Mouse (Mus musculus) right cerebral cortex, postnatal 25 days (tissue): ENCODE data around the gene Capn15.

Experiments used
- DNase-seq: peaks from one replicate; pipeline ENCODE4 v3.0.0; 2022

The Capn15 gene

DNA sequence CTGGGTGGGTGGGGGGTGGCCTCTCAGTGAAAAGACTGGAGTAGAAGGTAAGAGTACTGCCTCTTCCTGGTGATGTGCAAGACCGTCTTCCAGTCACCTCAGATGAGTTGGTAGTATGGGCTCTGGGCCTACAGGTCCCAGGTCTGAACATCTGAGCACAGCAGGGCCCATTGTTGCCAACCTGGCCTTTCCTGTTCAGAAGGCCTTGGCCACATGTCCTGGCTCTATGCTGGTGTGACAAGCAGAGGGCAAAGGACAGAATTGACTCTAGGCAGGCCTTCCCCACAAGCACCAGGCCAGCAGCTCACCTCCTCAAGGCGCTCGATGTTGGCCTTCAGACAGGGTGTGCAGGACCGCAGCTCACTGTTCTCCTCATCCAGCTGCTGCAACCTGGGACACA is 6.7 kb upstream of the Capn15 start:
- DNase-seq: no peak

- no peak for DNase-seq
Measured at GRCm38 (mm10) chr17:25990331-25990730, 4.7 kb upstream of the Capn15 start.

- no peak for DNase-seq
Measured at GRCm38 (mm10) chr17:25984556-25985305, 865 bp downstream of the Capn15 start.

DNA sequence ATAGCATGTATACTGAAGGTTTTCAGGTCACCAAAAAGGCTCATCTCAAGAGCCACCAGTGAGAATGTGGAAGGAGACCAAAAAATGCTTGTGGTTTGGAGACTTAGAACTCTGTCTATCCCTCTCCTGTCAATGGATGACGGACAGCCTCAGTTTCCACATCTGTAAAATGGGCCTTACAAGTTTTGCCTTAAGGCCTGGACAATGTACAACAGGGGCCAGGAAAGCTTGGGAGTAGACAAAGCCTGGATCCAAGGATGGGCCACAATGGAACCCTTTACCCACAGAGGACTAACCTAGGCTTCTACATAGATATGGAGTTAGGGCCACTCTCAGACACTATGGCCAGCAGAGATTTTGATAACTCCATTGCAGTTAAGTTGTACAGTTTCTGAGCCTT is 1.5 kb downstream of the Capn15 start:
- DNase-seq: no peak

DNA sequence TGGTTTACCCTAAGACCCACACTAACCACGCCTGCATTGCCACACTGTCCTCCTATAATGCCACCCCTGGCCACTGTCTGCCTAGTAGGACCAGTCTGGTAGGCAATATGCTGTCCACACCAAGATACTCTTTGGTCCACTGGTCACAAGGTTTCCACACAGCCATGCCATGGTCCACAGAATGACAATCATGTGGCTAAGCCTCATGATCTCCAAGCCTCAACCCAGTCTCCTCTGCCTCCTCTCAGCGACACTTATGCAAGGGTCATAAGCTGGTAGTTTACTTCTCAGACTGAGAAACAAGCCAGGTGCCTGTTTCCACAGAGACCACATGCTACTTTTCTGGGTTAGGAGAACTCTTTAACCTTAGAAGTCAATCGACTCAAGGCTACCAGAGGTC is 2.7 kb downstream of the Capn15 start:
- DNase-seq: no peak

GRCm38 (mm10) chr17:25980854-25981253 is 4.7 kb downstream of the Capn15 start:
- DNase-seq: peak; percentile 44

DNA sequence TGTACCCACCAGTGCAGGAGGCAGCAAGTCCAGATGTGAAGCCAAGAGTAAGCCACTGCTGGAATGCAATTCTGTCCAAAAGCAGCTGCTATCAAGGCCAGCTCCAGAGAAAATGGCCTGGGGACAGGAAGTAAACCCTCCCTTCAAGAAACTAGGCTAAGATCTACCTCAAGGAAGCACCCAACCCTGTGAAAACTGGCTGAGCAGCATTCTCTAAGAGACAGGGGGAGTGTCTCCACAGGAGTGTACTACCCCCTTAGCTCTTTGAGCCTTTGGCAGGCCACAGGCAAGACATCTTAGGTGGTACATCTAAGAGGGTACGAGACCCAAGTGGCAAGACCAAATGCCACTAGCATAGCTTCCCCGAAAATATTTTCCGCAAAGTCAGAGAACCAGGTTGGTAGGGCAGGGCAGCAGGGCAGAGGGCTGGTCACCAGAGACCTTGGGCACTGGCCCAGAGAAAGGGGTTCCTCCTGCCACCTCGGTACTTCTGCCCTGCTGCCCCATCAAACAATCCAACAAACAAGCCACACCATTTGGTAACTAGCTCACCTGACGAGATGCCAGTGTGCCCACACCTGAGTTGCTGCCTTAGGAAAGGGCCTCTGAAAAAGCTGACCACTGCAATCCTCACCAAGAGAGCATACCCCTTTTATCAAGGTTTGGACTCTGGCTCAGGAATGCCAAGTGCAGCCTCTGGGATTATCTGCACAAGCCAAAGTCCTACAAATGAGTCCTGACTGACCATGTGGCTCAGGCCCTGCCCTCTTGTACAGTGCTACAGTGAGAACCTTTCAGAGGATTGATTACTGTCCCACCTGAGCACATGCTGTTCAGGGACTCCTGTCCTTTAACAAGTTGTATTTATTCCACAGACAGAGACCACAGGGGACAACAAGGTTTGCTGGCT is 5.5 kb downstream of the Capn15 start:
- DNase-seq: no peak

GRCm38 (mm10) chr17:25970954-25971707 is 14.5 kb downstream of the Capn15 start:
- no peak for DNase-seq

- no peak for DNase-seq
Measured at GRCm38 (mm10) chr17:25970448-25970847, 15.1 kb downstream of the Capn15 start.

- DNase-seq: no peak
Measured at GRCm38 (mm10) chr17:25968176-25968575, 17.4 kb downstream of the Capn15 start.

DNA sequence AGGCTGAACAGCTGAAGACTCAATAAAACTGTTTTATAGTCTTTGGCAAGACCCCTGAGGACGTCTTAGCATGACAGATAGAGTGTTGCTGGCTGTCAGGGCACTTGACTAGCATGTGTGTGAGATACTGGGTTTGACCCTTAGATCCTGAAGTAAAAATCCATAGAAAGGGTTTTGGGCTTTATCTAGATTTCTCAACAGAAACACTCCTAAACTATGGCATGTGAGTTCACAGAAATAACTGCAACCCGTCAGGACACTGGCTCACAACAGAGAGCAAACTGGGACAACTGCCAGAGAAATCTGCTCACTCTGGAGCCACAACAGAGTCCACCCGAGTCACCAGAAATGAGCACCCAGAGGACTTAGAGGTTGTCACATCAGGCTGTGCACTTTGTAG is 17.9 kb downstream of the Capn15 start:
- DNase-seq: no peak

DNA sequence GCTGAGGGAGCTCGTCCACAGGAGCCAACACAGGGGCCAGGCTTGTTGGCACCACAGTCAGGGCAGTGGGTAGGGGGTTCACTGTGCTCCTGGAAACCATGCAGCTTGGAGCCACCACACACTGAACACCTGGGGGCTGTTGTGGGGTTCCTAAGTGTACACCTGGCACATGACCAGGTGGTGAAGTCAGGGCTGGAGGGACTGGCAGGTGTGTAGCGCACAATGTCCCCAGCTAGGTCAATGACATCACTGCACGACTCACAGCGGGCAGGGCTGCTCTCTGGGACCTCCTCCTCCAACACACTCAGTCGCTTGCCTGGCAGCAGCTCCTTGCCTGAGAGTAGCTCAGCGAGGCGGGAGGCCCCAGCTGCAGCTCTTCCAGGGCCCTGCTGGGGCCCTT is 21.3 kb downstream of the Capn15 start:
- no peak for DNase-seq

DNA sequence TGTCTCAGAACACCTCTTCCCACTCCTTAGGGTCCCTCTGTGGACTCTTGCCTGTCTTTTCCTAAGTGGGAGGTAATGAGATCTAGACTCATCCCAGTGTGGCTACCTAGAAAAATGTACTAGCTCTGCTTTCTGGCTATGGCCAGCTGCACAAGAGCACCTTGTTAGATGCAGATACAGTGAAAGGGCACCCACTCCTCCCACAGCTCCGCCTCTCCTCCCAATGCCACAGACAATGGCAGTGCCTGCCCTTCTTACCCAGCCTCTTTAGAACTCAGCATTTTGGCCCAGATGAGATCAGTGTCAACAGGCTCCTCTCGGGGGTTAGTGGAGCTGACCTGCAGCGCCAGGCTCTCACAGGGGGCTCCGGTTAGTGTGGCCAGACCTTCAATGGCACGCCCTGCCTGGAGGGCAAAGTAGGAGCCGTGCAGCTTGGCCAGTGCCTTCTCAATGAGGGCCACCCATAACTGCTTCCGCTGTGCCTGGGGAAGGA is 23.1 kb downstream of the Capn15 start:
- DNase-seq: no peak

GRCm38 (mm10) chr17:25961566-25961965 is 24.0 kb downstream of the Capn15 start:
- DNase-seq: no peak

- DNase-seq: no peak
Measured at GRCm38 (mm10) chr17:25959630-25960467, 25.7 kb downstream of the Capn15 start.

GRCm38 (mm10) chr17:25958771-25959494 is 26.7 kb downstream of the Capn15 start:
- no peak for DNase-seq

DNA sequence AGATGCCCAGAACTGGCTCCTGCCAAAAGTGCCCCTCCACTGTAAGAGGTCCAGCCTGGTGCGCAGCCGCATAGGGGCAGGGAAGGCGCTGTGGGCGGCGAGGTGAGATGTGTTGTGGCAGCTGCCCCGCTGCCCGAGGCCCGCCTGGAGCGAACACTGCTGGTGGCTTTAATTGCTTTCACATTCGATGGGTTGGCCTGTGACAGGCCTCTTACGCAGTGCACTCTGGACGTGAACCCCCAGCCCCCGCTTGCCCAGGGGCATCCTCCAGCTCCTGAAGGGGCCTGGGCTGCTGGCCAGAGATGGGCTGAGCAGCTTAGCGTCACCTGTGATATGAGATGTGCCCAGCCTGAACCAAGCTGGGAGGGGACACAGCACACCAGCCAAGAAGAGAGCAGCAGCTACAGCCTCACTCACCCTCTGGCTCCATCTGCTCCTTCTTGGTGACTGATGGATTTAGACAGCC is 28.0 kb downstream of the Capn15 start:
- DNase-seq: no peak

DNA sequence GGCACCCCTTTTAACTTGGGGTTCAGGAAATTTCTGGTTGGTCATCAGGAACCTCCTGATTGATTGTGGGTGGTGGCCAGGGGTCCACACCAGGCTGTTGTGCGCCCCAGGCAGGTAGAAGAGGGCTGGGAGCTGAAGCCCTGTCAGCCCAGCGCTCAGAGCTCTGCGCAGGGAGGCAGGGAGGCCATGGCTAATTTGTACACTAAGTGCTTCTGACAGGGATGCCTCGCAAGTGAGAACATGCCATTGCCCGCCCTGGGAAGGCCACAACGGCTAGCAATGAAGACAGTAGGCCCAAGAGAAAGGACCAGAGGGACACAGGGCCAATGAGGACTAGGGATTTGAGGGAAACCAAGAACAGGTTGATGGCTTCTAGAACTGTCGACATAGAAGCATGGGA is 29.0 kb downstream of the Capn15 start:
- no peak for DNase-seq

DNA sequence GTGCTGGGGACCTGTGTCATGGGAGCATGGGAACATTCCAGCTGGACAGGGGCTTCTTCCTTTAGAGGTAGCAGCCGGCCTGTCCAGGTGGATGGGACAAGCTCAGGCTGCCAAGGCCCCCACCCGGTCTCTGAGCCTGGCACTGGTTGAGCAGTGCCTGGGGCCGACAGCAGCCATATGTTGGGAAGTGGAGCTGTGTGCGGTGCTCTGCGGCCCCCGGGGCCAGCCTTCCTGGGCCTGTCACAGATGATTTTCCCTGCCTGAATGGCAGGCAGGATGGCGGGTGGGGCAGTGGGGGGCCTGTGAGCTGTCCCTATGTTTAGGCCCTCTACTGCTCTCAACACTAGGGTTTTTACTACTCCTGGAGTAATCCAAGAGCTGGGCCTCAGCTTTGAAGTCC is 29.4 kb downstream of the Capn15 start:
- DNase-seq: no peak

GRCm38 (mm10) chr17:25955736-25956135 is 29.9 kb downstream of the Capn15 start:
- DNase-seq: no peak

- DNase-seq: no peak
Measured at GRCm38 (mm10) chr17:25954671-25955070, 30.9 kb downstream of the Capn15 start.
